Mouse (Mus musculus): ENCODE results near the gene Dnajc25. TPM values are rescaled to one million over a fixed set of nuclear protein-coding genes. Genes with fewer than 3 reads are reported as not detected.

The Dnajc25 gene
- polyA plus RNA-seq (2016; fragmentation: Nextera tagmentation; extraction: Ambion mirVana), result 7.5 and 8.6 TPM in 2 replicates

- H3K9me3 ChIP-seq (replicated peaks), result no peaks in the 10 kb centered on the region
- H3K4me2 ChIP-seq (replicated peaks), result no peak within 1 kb of the TSS
- H3K4me3 ChIP-seq, result no peak within 1 kb of the TSS
- no peaks in the 10 kb centered on the region for H3K27me3 ChIP-seq
- WGBS, result 92% methylated on average over 4 of the region's 4 CpGs
- no peaks in the 10 kb centered on the region for H3K36me3 ChIP-seq
- H3K9ac ChIP-seq, result no peak within 1 kb of the TSS
- no peaks in the 10 kb centered on the region for H3K4me1 ChIP-seq
- ATAC-seq (ENCODE audit: low FRiP score), result no peak
- no peak within 1 kb of the TSS for H3K27ac ChIP-seq
Observed at GRCm38 (mm10) chr4:58994762-58995161, at the start of gene Dnajc25. TSS of gene Dnajc25 (plus strand) at chr4:58995062.

DNA sequence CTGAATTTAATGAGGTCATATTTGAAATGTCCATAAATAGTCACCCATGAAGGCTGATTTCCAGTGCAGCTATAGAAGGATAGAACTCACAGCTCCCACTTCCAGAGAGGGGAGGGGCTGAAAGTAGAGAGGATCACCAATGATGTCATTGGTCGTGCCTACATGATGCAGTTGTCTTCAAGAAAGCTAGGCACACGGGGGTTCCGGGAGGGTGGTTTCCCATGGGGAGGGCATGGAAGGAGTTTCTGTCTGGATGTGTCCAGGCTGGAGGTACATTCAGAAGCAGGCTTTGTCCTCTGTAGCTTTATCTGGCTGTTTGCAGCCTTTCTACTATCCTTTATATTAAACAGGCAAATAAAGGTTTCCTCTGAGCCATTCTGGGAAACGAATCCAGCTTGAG lies 46.5 kb upstream of the Dnajc25 start:
- Histone ChIP-seq H3K27me3 (no peaks in the 10 kb centered on the region), H3K9ac (no peak overlapping the region), H3K4me3 (no peak overlapping the region), H3K4me1 (peaks cover 6% of the 10 kb centered on the region; the same call in 1 of the 2 replicates), H3K9me3 (replicated peaks) (no peaks in the 10 kb centered on the region), H3K27ac (no peak overlapping the region), H3K4me2 (replicated peaks) (no peak overlapping the region), H3K36me3 (no peaks in the 10 kb centered on the region)
- 81% methylated on average over 4 of the region's 4 CpGs for WGBS
- no peak for ATAC-seq (ENCODE audit: low FRiP score)

DNA sequence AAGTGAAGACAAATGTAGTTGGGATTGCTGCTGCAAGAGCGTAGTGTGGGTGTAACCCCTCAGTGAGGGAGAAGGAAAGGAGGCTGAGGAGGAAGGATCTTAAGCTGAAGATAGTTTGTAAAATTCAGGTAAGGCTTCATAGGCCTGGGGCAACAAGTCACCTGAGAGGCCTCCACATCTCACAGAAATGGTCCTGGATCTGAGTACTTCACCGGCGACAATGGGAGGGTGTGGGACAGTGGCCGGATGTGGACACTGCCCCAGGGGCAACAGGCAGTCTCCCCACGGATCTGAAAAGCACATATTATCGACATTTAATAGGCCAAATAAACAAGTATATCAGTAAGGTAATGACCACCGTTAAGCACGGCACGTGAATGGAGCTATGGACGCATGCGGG lies 42.2 kb upstream of the Dnajc25 start:
- H3K27me3 ChIP-seq, result no peaks in the 10 kb centered on the region
- no peak for ATAC-seq (ENCODE audit: low FRiP score)
- no peak overlapping the region for H3K27ac ChIP-seq
- H3K9ac ChIP-seq, result no peak overlapping the region
- no peaks in the 10 kb centered on the region for H3K4me1 ChIP-seq
- no peaks in the 10 kb centered on the region for H3K9me3 ChIP-seq (replicated peaks)
- no peak overlapping the region for H3K4me3 ChIP-seq
- no peak overlapping the region for H3K4me2 ChIP-seq (replicated peaks)
- 92% methylated on average over 11 of the region's 11 CpGs for WGBS
- H3K36me3 ChIP-seq, result peaks cover 11% of the 10 kb centered on the region

DNA sequence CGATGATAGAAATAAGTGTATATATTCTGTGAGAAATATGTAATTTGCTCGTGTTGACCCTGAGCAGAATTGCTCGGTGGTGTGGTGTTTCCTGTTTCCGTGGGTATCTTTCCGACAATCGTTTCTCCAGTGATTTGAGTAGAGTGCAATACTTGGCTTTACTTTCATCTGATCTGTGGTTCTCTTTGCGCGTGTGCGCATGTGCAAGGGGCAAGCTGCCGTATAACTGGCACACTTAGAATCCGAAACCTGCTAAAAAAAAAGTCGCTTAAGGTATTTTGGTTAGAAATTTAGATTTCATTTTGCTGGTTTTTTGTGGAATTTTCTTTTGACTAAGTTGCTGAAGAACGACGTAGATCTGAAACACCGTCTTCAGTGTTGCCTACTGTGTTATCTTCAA lies 33.1 kb upstream of the Dnajc25 start:
- no peak for ATAC-seq (ENCODE audit: low FRiP score)
- Histone ChIP-seq H3K9ac (no peak overlapping the region), H3K27ac (no peak overlapping the region), H3K36me3 (peaks cover 7% of the 10 kb centered on the region), H3K4me2 (replicated peaks) (no peak overlapping the region), H3K4me3 (no peak overlapping the region), H3K9me3 (replicated peaks) (no peaks in the 10 kb centered on the region), H3K4me1 (no peaks in the 10 kb centered on the region), H3K27me3 (no peaks in the 10 kb centered on the region)
- 91% methylated on average over 15 of the region's 15 CpGs for WGBS

DNA sequence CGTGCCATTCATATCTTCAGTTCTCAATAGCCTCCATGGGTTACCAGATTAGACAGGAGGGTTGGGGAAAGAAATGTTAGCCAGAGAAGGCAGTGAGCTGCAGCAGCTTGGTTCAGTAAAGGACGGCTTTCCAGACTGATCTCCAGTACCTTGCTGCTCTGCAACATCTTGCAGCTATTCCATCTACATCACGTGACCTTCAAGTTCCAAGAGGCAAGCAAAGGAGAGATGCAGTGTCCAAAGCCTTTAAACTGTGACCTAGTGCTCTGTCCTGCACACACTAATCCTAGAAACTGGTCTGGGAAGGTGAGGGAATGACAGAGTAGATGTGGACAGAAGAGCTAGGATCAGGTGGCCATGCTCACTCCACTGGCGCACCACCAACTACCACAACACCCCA lies 31.6 kb upstream of the Dnajc25 start:
- no peak overlapping the region for H3K4me2 ChIP-seq (replicated peaks)
- no peak overlapping the region for H3K4me3 ChIP-seq
- H3K4me1 ChIP-seq, result no peaks in the 10 kb centered on the region
- no peak overlapping the region for H3K27ac ChIP-seq
- no peaks in the 10 kb centered on the region for H3K27me3 ChIP-seq
- ATAC-seq (ENCODE audit: low FRiP score), result no peak
- H3K9me3 ChIP-seq (replicated peaks), result no peaks in the 10 kb centered on the region
- no peaks in the 10 kb centered on the region for H3K36me3 ChIP-seq
- H3K9ac ChIP-seq, result no peak overlapping the region
- 95% methylated on average over 4 of the region's 4 CpGs for WGBS

- ATAC-seq (ENCODE audit: low FRiP score), result no peak
- H3K4me3 ChIP-seq, result no peak overlapping the region
- H3K27ac ChIP-seq, result no peak overlapping the region
- no peak overlapping the region for H3K9ac ChIP-seq
- no peaks in the 10 kb centered on the region for H3K4me1 ChIP-seq
- no peak overlapping the region for H3K4me2 ChIP-seq (replicated peaks)
- WGBS, result 90% methylated on average over 1 of the region's 1 CpGs
- no peaks in the 10 kb centered on the region for H3K36me3 ChIP-seq
- H3K9me3 ChIP-seq (replicated peaks), result no peaks in the 10 kb centered on the region
- H3K27me3 ChIP-seq, result no peaks in the 10 kb centered on the region
Observed at GRCm38 (mm10) chr4:58965136-58965535, 29.7 kb upstream of the Dnajc25 start.

GRCm38 (mm10) chr4:58970678-58971077 lies 24.2 kb upstream of the Dnajc25 start:
- no peak overlapping the region for H3K4me2 ChIP-seq (replicated peaks)
- H3K9ac ChIP-seq, result no peak overlapping the region
- H3K27me3 ChIP-seq, result no peaks in the 10 kb centered on the region
- no peak overlapping the region for H3K4me3 ChIP-seq
- H3K9me3 ChIP-seq (replicated peaks), result no peaks in the 10 kb centered on the region
- WGBS, result 78% methylated on average over 4 of the region's 4 CpGs
- H3K36me3 ChIP-seq, result no peaks in the 10 kb centered on the region
- ATAC-seq (ENCODE audit: low FRiP score), result 0 out of 2 replicates have a peak, but pooled peaks have one; percentile 22
- H3K4me1 ChIP-seq, result no peaks in the 10 kb centered on the region; the same call in 1 of the 2 replicates
- no peak overlapping the region for H3K27ac ChIP-seq

DNA sequence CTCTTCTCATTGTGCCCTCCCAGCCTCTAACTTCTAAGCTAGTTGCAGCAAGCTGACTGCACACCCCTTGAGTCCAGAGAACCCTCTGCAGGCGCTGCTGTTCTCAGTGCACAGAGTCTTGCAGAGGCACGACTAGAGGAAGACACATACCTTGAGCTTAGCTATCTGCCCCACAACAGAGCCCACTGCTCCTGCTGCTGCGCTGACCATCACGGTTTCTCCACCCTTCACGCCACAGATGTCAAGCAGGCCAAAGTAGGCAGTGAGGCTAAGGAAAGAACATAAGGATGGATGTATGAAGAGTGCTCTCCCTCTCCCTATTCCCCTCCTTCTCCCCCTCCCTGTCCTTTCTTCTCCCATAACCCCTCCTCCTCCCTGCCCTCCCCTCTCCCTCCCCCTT lies 19.2 kb upstream of the Dnajc25 start:
- H3K4me1 ChIP-seq, result no peaks in the 10 kb centered on the region; the same call in 1 of the 2 replicates
- H3K4me3 ChIP-seq, result no peak overlapping the region
- 81% methylated on average over 5 of the region's 5 CpGs for WGBS
- H3K36me3 ChIP-seq, result no peaks in the 10 kb centered on the region
- no peaks in the 10 kb centered on the region for H3K27me3 ChIP-seq
- no peak overlapping the region for H3K4me2 ChIP-seq (replicated peaks)
- H3K9ac ChIP-seq, result no peak overlapping the region
- no peak overlapping the region for H3K27ac ChIP-seq
- no peaks in the 10 kb centered on the region for H3K9me3 ChIP-seq (replicated peaks)
- no peak for ATAC-seq (ENCODE audit: low FRiP score)

GRCm38 (mm10) chr4:58981421-58981820 lies 13.4 kb upstream of the Dnajc25 start:
- ATAC-seq (ENCODE audit: low FRiP score), result no peak
- no peak overlapping the region for H3K4me3 ChIP-seq
- no peaks in the 10 kb centered on the region for H3K27me3 ChIP-seq
- H3K36me3 ChIP-seq, result no peaks in the 10 kb centered on the region
- no peak overlapping the region for H3K4me2 ChIP-seq (replicated peaks)
- H3K9me3 ChIP-seq (replicated peaks), result no peaks in the 10 kb centered on the region
- H3K27ac ChIP-seq, result no peak overlapping the region
- no peak overlapping the region for H3K9ac ChIP-seq
- WGBS, result 80% methylated on average over 6 of the region's 6 CpGs
- peaks cover 2% of the 10 kb centered on the region; the same call in 1 of the 2 replicates for H3K4me1 ChIP-seq

DNA sequence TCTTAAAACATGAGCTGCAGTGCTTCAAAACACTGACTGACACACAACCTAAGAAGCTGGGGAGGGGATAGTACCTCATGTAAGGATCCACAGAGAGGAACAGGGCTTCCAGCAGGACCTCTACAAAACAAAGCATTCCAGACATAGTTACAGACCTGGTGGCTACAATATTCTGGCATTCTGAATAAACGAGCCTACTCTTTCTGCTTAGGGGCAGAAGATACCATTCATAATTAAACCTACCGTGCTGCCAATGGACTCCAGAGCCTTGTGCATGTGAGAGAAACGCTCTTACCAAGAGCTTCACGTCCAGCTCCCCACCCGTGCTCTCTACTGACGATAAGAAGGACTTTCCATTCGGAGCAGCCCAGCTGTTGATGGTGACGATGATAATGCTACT lies 12.1 kb upstream of the Dnajc25 start:
- 89% methylated on average over 8 of the region's 8 CpGs for WGBS
- H3K27ac ChIP-seq, result no peak overlapping the region
- H3K4me1 ChIP-seq, result peaks cover 6% of the 10 kb centered on the region
- no peaks in the 10 kb centered on the region for H3K9me3 ChIP-seq (replicated peaks)
- H3K4me2 ChIP-seq (replicated peaks), result no peak overlapping the region
- H3K36me3 ChIP-seq, result no peaks in the 10 kb centered on the region
- ATAC-seq (ENCODE audit: low FRiP score), result no peak
- H3K27me3 ChIP-seq, result no peaks in the 10 kb centered on the region; the same call in 1 of the 2 replicates
- no peak overlapping the region for H3K4me3 ChIP-seq
- no peak overlapping the region for H3K9ac ChIP-seq

GRCm38 (mm10) chr4:58985157-58985648 lies 9.7 kb upstream of the Dnajc25 start:
- Histone ChIP-seq H3K36me3 (no peaks in the 10 kb centered on the region), H3K4me1 (peaks cover 6% of the 10 kb centered on the region), H3K4me2 (replicated peaks) (no peak overlapping the region), H3K27me3 (no peaks in the 10 kb centered on the region; the same call in 1 of the 2 replicates), H3K4me3 (no peak overlapping the region), H3K27ac (no peak overlapping the region), H3K9me3 (replicated peaks) (no peaks in the 10 kb centered on the region), H3K9ac (no peak overlapping the region)
- no peak for ATAC-seq (ENCODE audit: low FRiP score)
- WGBS, result 25% methylated on average over 7 of the region's 7 CpGs

DNA sequence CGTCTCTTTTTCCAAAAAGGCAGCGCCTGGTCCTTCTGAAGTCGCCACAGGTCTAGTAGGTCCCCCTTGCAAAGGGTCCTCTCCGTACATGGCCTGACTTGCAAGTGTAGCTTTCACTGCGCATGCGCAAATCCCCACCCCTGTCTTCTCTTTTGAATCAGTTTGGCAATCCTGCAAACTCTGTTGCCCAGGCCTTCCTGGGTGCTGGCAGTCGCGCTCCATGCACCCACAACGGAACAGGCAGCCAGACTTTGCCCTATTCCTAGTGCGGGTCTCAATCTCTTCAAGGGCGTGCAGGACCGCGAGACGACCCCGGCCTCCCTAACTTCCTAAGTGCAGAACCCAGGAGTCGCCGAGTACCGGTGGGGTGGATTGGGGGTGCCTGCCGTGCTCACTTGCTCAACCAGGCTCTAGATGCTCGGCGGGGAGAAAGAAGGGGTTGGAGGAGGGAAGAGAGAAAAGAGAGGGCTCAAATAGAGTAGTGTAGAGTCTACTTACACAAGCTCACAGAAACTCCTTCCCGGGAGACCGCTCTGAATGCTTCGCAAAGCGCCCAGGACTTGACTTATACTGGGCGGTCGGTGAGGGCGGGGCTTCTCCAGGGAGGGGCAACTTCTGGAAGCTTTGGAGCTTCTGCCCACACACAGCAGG lies 8.2 kb upstream of the Dnajc25 start, which contains the start of gene Ptgr1:
Ptgr1 (minus strand) TSS at position 580 of the 651 bp plus-strand sequence.
- peak within 1 kb of the TSS; percentile 54 for H3K4me3 ChIP-seq
- no peaks in the 10 kb centered on the region for H3K9me3 ChIP-seq (replicated peaks)
- H3K27ac ChIP-seq, result no peak within 1 kb of the TSS
- peak within 1 kb of the TSS; percentile 86 for H3K4me2 ChIP-seq (replicated peaks)
- H3K27me3 ChIP-seq, result no peaks in the 10 kb centered on the region; the same call in 1 of the 2 replicates
- no peaks in the 10 kb centered on the region for H3K36me3 ChIP-seq
- peak; percentile 71 for ATAC-seq (ENCODE audit: low FRiP score)
- H3K9ac ChIP-seq, result peak within 1 kb of the TSS; percentile 60
- under 1% methylated on average over 28 of the region's 28 CpGs for WGBS
- H3K4me1 ChIP-seq, result peaks cover 6% of the 10 kb centered on the region
